Mouse (Mus musculus) Muller cell, postnatal 12 days (primary cell): Measurements from ENCODE around the gene Klhl20.

Experiments used
- DNase-seq: peaks from one replicate; pipeline ENCODE4 v3.0.0-alpha.2; 2015; ENCODE audit errors: inconsistent ontology term

Gene Klhl20

DNA sequence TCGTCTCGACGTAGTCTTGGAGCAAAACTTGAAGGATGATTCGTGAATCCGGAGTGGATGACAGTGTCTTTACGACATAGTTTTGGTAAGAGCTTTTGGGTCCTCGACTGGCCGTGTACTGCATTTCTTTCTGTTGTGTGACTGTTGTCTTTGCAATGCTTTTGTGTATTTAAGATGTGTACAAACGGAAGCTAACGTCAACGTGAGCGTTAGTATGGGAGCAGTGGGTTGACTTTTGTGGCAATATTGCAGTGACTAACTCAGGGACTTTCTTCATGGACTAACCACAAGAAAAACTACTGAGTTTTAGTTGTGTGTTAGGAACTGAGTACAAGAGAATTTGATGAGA lies 60.1 kb downstream of the Klhl20 start:
- DNase-seq = peak; percentile 12

GRCm38 (mm10) chr1:161070352-161071271 lies 60.7 kb downstream of the Klhl20 start, which contains the start of the genes Dars2 and Cenpl:
Dars2 (minus strand) TSS chr1:161070658.
Cenpl (plus strand) TSS chr1:161070713.
- DNase-seq = peak; percentile 95

DNA sequence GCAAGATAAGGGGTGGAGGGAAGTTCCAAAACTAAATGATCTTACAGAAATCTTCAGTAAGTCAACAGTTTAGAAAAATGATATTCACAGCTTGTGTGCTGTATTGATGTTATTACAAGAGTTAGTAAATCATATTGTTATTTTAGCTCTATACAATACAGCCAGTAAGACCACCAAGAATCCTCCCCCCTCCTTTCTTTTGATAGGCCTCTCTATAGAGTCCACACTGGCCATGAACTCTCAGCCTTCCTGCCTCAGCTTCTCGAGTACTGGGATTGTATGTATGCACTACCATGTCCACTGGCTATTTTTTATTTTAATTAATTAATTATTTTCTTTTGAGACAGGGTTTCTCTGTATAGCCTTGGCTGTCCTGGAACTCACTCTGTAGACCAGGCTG lies 68.0 kb downstream of the Klhl20 start:
- DNase-seq = no peak

DNA sequence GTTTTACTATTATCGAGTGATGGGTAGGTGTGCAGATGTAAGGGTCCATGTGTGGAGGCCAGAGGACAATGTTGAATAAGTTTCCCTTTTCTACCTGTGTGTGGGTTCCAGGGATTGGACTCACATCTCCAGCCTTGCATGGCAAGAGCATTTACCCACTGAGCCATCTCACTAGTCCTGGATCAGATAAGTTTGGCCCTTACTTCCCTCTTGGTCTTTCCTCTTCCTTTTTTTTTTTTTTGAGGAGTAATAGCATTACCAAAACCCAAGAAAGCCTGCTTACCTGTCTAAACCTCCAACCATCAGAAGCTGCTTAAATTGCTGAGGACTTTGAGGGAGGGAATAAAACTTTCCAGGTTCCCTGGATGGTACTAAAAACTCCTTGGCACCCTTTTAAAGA lies 74.1 kb downstream of the Klhl20 start:
- no peak for DNase-seq

- DNase-seq = no peak
Measured at GRCm38 (mm10) chr1:161046972-161047371, 84.3 kb downstream of the Klhl20 start.

DNA sequence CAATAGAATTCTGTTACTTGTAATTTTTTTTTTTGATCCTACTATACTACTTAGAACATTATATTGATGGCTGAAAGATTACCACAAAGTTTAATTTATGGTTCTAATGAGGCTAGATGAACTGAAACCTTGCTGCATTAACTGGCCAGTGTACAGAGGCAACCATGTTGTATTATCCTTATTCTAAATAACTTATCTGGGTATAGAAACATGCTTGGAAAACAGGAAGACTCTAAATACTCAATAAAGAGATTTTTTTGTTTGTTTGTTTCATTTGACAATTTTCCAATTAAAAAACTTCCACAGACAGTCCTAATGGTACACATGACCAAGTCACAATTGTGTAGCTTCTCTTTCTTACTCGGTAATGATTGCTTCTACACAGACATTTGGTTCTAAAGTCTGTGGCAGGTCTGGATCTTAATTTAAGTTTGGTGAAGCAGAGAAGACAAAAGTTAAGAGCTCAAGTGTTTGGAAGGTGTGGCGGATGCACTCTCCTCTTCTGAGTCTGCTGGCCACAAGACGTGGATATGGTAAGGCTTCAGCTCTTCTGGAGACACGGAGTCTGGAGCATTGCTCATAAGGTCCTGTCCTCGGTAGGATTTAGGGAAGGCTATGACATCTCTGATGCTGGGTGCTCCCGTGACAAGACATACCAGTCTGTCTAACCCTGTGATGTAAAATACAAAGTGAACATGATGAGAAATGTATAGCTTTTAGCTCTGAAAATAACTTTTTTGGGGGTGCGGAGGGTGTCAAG lies 89.9 kb downstream of the Klhl20 start:
- DNase-seq = no peak

DNA sequence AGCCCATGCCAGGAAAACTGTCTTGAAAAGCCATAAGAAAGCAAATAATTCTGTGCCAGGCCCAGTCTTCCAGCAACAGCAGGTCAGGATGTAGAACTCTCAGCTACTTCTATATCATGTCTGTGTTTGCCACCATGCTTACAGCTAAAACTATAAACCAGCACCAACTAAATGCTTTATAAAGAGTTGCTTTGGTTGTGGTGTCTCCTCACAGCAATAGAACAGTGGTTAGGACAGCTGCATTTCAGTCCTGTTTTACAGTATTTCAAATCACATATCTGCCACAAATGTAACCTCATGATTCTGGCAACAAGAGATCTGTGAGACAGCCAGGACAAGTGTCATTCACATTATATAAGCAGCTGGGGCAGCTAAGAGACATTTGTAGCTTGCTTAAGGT lies 90.5 kb downstream of the Klhl20 start:
- DNase-seq = no peak

DNA sequence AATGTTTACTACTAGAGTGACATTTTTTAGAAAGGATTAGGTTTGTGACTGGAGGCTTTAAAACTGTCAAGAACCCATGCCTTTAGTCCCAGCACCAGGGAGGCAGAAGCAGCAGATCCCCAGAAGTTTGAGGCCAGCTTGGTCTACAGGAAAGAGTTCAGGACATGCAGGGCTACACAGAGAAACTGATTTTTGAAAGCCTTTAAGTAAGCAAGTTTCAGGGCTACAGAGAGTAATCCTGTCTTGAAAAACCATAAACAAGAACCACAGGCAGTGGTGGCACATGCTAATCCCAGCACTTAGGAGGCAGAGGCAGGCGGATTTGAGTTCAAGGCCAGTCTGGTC lies 90.9 kb downstream of the Klhl20 start:
- DNase-seq = no peak

- peak; percentile 69 for DNase-seq
Measured at GRCm38 (mm10) chr1:161039741-161040425, 91.4 kb downstream of the Klhl20 start.

- no peak for DNase-seq
Measured at GRCm38 (mm10) chr1:161038968-161039721, 92.2 kb downstream of the Klhl20 start.
